Mouse (Mus musculus): ENCODE results near the gene Palm.
A peak's percentile ranks its signal among the peaks of the same experiment; 100 is the strongest.

GRCm38 (mm10) chr10:79788386-79789158 lies 4.8 kb upstream of the Palm start:
- TF ChIP-seq CTCF (IDR thresholded peaks at IDR 0.05; ENCODE audit: low read depth) (peak; percentile 90), EP300 (IDR thresholded peaks at IDR 0.05; ENCODE audit: low read depth) (no peak)
